Mouse (Mus musculus) spleen, postnatal 0 days (tissue): ENCODE results near the gene Slf2. TPM values are rescaled to one million over a fixed set of nuclear protein-coding genes. Genes with fewer than 3 reads are reported as not detected.

Source experiments
- polyA plus RNA-seq: library from polyadenylated mRNA; unstranded; fragments of >200 nt; fragmentation: Nextera tagmentation; extraction: Ambion mirVana; gene quantifications from 2 replicates; pipeline ENCODE4 v1.2.1, GENCODE M21; 2015

Gene Slf2
- 16.0 and 16.9 TPM in 2 replicates for polyA plus RNA-seq

GRCm38 (mm10) chr19:44930744-44931453 is at the start of gene Slf2:
Gene Slf2, plus strand, starts transcription at chr19:44931151.

GRCm38 (mm10) chr19:44988831-44989566 is 58.0 kb downstream of the Slf2 start, which contains the start of gene Sema4g:
Gene Sema4g, plus strand, starts transcription at chr19:44989101.

DNA sequence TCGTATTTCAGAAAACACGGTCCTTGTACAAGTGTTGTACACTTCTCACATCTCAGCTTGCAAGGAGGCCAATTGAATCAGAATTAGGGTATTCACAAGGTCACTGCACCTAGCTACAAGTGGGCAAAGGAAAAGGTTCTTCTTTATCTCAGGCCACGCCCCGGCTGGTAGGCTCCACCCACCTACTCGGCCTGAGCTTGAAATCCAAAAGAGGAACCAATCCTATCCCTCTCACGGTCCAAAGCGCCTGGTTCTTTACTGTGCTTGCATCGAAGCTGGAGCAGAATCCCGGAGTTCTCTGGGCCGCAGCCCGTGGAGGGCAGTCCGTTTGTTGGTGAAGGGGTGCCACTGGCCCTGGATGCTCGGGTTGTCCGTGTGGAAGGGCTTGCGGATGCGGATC is 74.5 kb downstream of the Slf2 start, which contains the start of gene Twnk:
Gene Twnk, plus strand, starts transcription at position 220 of the 400 bp plus-strand sequence.

DNA sequence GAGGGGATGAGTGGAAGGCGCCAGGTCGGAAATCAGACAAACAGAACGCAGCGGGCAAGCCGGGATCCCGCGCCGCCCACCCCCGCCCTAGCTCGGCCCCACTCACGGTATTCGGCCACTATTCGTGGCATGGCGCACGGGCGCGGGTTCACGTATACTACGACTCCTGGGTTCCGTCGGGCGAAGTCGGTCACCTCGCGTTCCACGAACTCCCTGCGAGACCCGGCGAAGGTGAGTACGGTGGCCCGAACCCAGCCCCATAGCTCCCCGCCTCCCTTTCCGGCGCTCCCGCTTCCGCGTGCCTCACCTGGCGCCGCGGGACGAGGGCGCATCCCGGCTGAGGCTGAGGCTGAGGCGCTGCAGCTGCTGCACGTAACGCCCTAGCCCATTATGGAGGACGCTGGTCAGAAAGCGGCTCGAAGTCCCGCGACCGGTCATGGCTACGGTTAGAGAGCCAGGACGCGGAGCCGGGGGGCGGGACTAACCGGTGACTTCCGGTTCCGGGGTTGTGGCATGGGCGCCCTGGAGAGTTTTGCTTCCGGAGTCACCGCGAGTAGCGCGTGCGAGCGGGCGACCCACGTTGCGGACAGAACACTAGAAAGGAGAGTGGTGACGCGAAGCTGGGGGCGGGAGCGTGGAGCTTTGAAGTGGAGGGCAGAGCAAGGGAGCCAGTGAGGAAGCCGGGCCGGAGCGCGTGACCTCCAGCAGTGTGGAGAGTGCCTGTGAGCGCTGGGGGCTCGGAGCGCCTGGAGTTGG is 75.2 kb downstream of the Slf2 start, which contains the start of gene Mrpl43:
Gene Mrpl43, minus strand, starts transcription at position 486 of the 756 bp plus-strand sequence.

DNA sequence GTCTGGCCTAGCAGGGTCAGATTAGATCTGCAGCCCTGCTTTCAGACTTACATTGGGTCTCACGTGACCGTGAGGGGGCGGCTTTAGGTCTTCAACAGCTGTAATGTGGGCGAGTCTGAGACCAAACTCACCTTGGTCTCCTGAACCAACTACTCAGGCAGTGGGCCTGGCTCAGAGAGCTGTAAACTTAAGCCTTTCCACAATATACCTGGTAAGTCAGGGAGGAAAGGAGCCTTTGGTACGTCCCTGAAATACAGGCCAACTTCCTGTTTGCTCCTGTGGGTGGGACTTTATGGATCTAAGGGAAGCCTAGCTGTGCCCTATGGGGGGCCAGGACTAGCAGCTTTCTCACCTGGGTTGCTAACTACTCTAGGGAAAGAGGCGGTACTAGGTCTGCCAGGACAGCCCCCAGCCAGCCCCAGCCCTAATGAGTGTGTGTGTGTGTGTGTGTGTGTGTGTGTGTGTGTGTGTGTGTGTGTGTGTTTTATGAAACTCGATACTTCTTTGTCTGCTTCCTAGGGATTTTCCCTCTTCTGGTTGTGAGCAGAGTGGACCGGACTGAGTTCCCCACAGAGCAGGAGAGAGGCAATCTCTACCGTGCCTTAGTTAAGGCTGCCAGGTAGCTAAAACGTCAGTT is 83.5 kb downstream of the Slf2 start, which contains the start of gene Lzts2:
Gene Lzts2, plus strand, starts transcription at position 80 of the 637 bp plus-strand sequence.

Other genes starting within 250 kb of the Slf2 start
- not detected in 2 replicates for gene Pax2, start 175.1 kb upstream of the Slf2 start, polyA plus RNA-seq
- gene Sema4g, start 58.0 kb downstream of the Slf2 start, polyA plus RNA-seq = 0.38 and 0.41 TPM in 2 replicates
- 10.4 and 10.5 TPM in 2 replicates for gene Twnk, start 74.5 kb downstream of the Slf2 start, polyA plus RNA-seq
- gene Mrpl43, start 75.3 kb downstream of the Slf2 start, polyA plus RNA-seq = 46.0 and 48.3 TPM in 2 replicates
- gene Lzts2, start 83.3 kb downstream of the Slf2 start, polyA plus RNA-seq = 12.8 and 15.1 TPM in 2 replicates
- 0.07 and 0.21 TPM in 2 replicates for gene Pdzd7, start 114.6 kb downstream of the Slf2 start, polyA plus RNA-seq
- gene Sfxn3, start 116.4 kb downstream of the Slf2 start, polyA plus RNA-seq = 9.9 and 11.5 TPM in 2 replicates
- gene Kazald1, start 144.1 kb downstream of the Slf2 start, polyA plus RNA-seq = 190 and 285 TPM in 2 replicates
- gene Tlx1, start 219.5 kb downstream of the Slf2 start, polyA plus RNA-seq = 17.7 and 27.7 TPM in 2 replicates